Mouse (Mus musculus) myocyte (in vitro differentiated cells): ENCODE data around the gene Lgmn.

Experiments
- E2F4 ChIP-seq: IDR thresholded peaks from one replicate; pipeline ENCODE4 v1.6.1; 2011; ENCODE audit warnings: mild to moderate bottlenecking, control low read depth, moderate library complexity; ENCODE audit not compliant: insufficient read depth
- USF1 ChIP-seq: IDR thresholded peaks from one replicate; pipeline ENCODE4 v1.6.1; 2011; ENCODE audit warnings: low read depth, mild to moderate bottlenecking, control low read depth, moderate library complexity

- TF ChIP-seq E2F4 (no peak), USF1 (no peak)
These were observed 29.5 kb upstream of the Lgmn start, which contains the start of gene Golga5 for GRCm38 (mm10) chr12:102468894-102469764.
